Mouse (Mus musculus) stomach, embryonic 15.5 days (tissue): Measurements from ENCODE around the gene Fgd6. TPM values are rescaled to one million over a fixed set of nuclear protein-coding genes. Genes with fewer than 3 reads are reported as not detected.
A peak's percentile ranks its signal among the peaks of the same experiment; 100 is the strongest.

Experiments used
- ATAC-seq: fragments of 200-750 bp; cut with Nextera tagmentation; 2 replicates; pipeline ENCODE4 v1.8.0; 2017; ENCODE audit warnings: low read depth, moderate number of reproducible peaks, moderate TSS enrichment; ENCODE audit not compliant: insufficient read depth, low FRiP score
- H3K27ac ChIP-seq: fragments of 300-500 bp; sonication (generic); 2 replicates; pipeline ENCODE4 v1.5.1; 2015; ENCODE audit warnings: mild to moderate bottlenecking, inconsistent platforms
- H3K27me3 ChIP-seq: fragments of 300-500 bp; sonication (generic); replicated peaks from 2 replicates; pipeline ENCODE4 v1.6.1; 2015; ENCODE audit warnings: inconsistent platforms
- H3K36me3 ChIP-seq: fragments of 300-500 bp; sonication (generic); 2 replicates; pipeline ENCODE4 v1.6.1; 2015; ENCODE audit warnings: inconsistent platforms
- H3K4me1 ChIP-seq: fragments of 300-500 bp; sonication (generic); 2 replicates; pipeline ENCODE4 v1.6.1; 2015; ENCODE audit warnings: inconsistent platforms
- H3K4me2 ChIP-seq: fragments of 300-500 bp; sonication (generic); 2 replicates; pipeline ENCODE4 v1.6.1; 2015; ENCODE audit warnings: mild to moderate bottlenecking, inconsistent platforms
- H3K4me3 ChIP-seq: fragments of 300-500 bp; sonication (generic); replicated peaks from 2 replicates; pipeline ENCODE4 v1.5.1; 2015; ENCODE audit warnings: inconsistent platforms
- H3K9ac ChIP-seq: fragments of 300-500 bp; sonication (generic); 2 replicates; pipeline ENCODE4 v1.6.1; 2015; ENCODE audit warnings: inconsistent platforms
- H3K9me3 ChIP-seq: fragments of 300-500 bp; sonication (generic); 2 replicates; pipeline ENCODE4 v1.6.1; 2016; ENCODE audit warnings: inconsistent platforms
- whole genome bisulfite sequencing: fragments of 180-500 bp; shearing (Covaris S2); methylation state at CpG from one replicate; pipeline ENCODE4 v1.1.7; 2015; 5-methylcytosine and 5-hydroxymethylcytosine counted together
- polyA plus RNA-seq: library from polyadenylated mRNA; unstranded; fragments of >200 nt; fragmentation: Nextera tagmentation; extraction: Ambion mirVana; gene quantifications from 2 replicates; pipeline ENCODE4 v1.2.1, GENCODE M21; 2015

Gene Fgd6
- polyA plus RNA-seq, 1 experiment from 2014 or later, result 3.6 TPM

GRCm38 (mm10) chr10:94122595-94122994 lies 86.8 kb downstream of the Fgd6 start:
- Histone ChIP-seq H3K4me2 (no peak overlapping the region), H3K9ac (no peak overlapping the region), H3K4me1 (no peaks in the 10 kb centered on the region), H3K4me3 (no peak overlapping the region), H3K27ac (no peak overlapping the region), H3K27me3 (no peaks in the 10 kb centered on the region), H3K36me3 (no peaks in the 10 kb centered on the region), H3K9me3 (no peaks in the 10 kb centered on the region)
- 88% methylated on average over 7 of the region's 7 CpGs for WGBS
- no peak; the same call in 1 of the 2 replicates for ATAC-seq

GRCm38 (mm10) chr10:94123581-94123980 lies 87.8 kb downstream of the Fgd6 start:
- WGBS, result 93% methylated on average over 5 of the region's 5 CpGs
- H3K9me3 ChIP-seq, result no peaks in the 10 kb centered on the region

DNA sequence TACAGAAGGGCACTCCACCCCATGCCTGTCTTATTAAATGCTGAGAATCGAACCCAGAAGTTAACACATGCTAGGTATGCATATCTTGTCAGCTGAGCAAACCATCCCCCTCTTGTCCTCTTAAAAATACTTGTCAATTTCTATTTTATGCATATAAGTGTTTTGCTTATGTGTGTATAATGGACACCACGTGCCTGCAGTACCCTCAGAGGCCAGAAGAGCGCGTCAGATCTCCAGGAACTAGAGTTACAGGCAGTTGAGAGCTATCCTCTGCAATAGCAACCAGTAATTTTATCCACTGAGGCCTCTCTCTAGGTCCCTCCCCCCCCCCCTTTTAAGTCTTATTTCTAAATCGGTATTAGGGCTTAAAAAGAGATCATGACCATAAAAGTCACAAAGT lies 88.6 kb downstream of the Fgd6 start:
- H3K4me2 ChIP-seq, result no peak overlapping the region
- H3K27ac ChIP-seq, result no peak overlapping the region
- whole genome bisulfite sequencing, result 80% methylated on average over 5 of the region's 5 CpGs
- no peak for ATAC-seq
- no peaks in the 10 kb centered on the region for H3K36me3 ChIP-seq
- no peaks in the 10 kb centered on the region for H3K9me3 ChIP-seq
- H3K4me1 ChIP-seq, result peaks cover 10% of the 10 kb centered on the region
- H3K4me3 ChIP-seq, result no peak overlapping the region
- no peak overlapping the region for H3K9ac ChIP-seq
- H3K27me3 ChIP-seq, result no peaks in the 10 kb centered on the region

More at GRCm38 (mm10) chr10:94123581-94123980, 87.8 kb downstream of the Fgd6 start:
- peaks cover 4% of the 10 kb centered on the region; the same call in 1 of the 2 replicates for H3K4me1 ChIP-seq
- H3K36me3 ChIP-seq, result no peaks in the 10 kb centered on the region
- no peak overlapping the region for H3K27ac ChIP-seq
- ATAC-seq, result no peak
- no peaks in the 10 kb centered on the region for H3K27me3 ChIP-seq
- H3K9ac ChIP-seq, result no peak overlapping the region
- no peak overlapping the region for H3K4me3 ChIP-seq
- no peak overlapping the region for H3K4me2 ChIP-seq

GRCm38 (mm10) chr10:94129680-94130119 lies 93.9 kb downstream of the Fgd6 start:
- H3K36me3 ChIP-seq, result no peaks in the 10 kb centered on the region
- no peak overlapping the region for H3K9ac ChIP-seq
- 24% methylated on average over 9 of the region's 9 CpGs for WGBS
- ATAC-seq, result peak; percentile 57; the same call in 1 of the 2 replicates
- peaks cover 17% of the 10 kb centered on the region for H3K4me1 ChIP-seq
- H3K27me3 ChIP-seq, result no peaks in the 10 kb centered on the region
- H3K9me3 ChIP-seq, result no peaks in the 10 kb centered on the region
- H3K4me2 ChIP-seq, result no peak overlapping the region
- H3K27ac ChIP-seq, result peak overlapping the region; percentile 73
- H3K4me3 ChIP-seq, result no peak overlapping the region

DNA sequence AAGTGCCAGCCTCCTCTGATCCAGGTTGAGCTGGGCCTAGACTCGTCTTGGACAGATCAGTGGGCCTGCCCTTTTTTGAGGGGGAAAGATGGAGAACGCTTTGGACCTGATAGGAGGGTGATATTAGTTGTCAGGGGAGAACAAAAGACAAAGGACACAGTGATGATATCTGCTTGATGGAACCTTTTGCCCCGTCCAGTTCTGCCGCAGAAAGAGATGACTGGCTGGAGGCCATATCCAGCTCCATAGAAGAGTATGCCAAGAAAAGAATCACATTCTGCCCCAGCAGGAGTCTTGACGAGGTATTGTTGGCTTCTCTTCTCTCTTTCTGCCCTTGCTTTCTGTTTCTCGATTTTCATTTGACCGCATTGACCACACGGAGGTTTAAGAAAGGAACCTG lies 97.3 kb downstream of the Fgd6 start:
- Histone ChIP-seq H3K27ac (no peak overlapping the region), H3K9ac (no peak overlapping the region), H3K4me1 (peaks cover 16% of the 10 kb centered on the region), H3K4me3 (no peak overlapping the region), H3K36me3 (no peaks in the 10 kb centered on the region), H3K9me3 (no peaks in the 10 kb centered on the region), H3K4me2 (no peak overlapping the region), H3K27me3 (no peaks in the 10 kb centered on the region)
- ATAC-seq, result no peak
- 80% methylated on average over 8 of the region's 8 CpGs for WGBS

- no peaks in the 10 kb centered on the region for H3K27me3 ChIP-seq
- 86% methylated on average over 7 of the region's 7 CpGs for WGBS
- H3K27ac ChIP-seq, result no peak overlapping the region
- ATAC-seq, result no peak
- no peak overlapping the region for H3K4me2 ChIP-seq
- no peak overlapping the region for H3K9ac ChIP-seq
- H3K9me3 ChIP-seq, result no peaks in the 10 kb centered on the region
- H3K4me1 ChIP-seq, result peaks cover 12% of the 10 kb centered on the region; the same call in 1 of the 2 replicates
- H3K36me3 ChIP-seq, result no peaks in the 10 kb centered on the region
- H3K4me3 ChIP-seq, result no peak overlapping the region
Observed at GRCm38 (mm10) chr10:94133674-94134073, 97.9 kb downstream of the Fgd6 start.

- H3K4me3 ChIP-seq, result no peak overlapping the region
- H3K9me3 ChIP-seq, result no peaks in the 10 kb centered on the region
- 89% methylated on average over 12 of the region's 12 CpGs for WGBS
- H3K9ac ChIP-seq, result no peak overlapping the region
- ATAC-seq, result no peak
- no peaks in the 10 kb centered on the region for H3K36me3 ChIP-seq
- no peak overlapping the region for H3K27ac ChIP-seq
- H3K27me3 ChIP-seq, result no peaks in the 10 kb centered on the region
- no peak overlapping the region for H3K4me2 ChIP-seq
- 0 out of 2 replicates have a peak, but pooled peaks cover 6% of the 10 kb centered on the region for H3K4me1 ChIP-seq
Observed at GRCm38 (mm10) chr10:94134535-94135390, 99.0 kb downstream of the Fgd6 start.

GRCm38 (mm10) chr10:94138890-94139482 lies 103.2 kb downstream of the Fgd6 start:
- H3K4me1 ChIP-seq, result no peaks in the 10 kb centered on the region
- H3K4me3 ChIP-seq, result no peak overlapping the region
- no peaks in the 10 kb centered on the region for H3K27me3 ChIP-seq
- 89% methylated on average over 10 of the region's 10 CpGs for WGBS
- no peak overlapping the region for H3K9ac ChIP-seq
- H3K9me3 ChIP-seq, result no peaks in the 10 kb centered on the region
- H3K27ac ChIP-seq, result no peak overlapping the region
- H3K4me2 ChIP-seq, result no peak overlapping the region
- ATAC-seq, result no peak
- no peaks in the 10 kb centered on the region for H3K36me3 ChIP-seq

- no peak for ATAC-seq
- WGBS, result 81% methylated on average over 3 of the region's 3 CpGs
- H3K4me3 ChIP-seq, result no peak overlapping the region
Observed at GRCm38 (mm10) chr10:94140227-94140931, 104.6 kb downstream of the Fgd6 start.

DNA sequence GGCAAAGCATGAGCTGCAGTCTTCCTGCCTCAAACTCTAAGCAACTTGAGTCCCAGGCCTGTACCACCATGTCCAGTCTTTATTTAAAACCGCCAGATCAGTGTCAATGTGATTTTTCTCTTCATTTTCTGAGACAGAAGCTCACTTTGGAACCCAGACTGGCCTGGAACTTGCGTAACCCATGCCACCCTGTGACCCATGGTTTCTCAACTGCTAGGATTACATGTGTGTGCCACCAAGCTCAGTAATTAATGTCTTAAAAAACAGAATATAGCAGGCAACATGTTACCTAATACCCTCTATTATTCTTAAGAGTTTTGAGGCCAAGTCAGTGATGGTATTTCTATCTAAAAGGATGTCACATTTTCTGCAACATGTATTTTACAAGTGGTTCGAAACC lies 106.6 kb downstream of the Fgd6 start:
- Histone ChIP-seq H3K4me2 (no peak overlapping the region), H3K36me3 (no peaks in the 10 kb centered on the region), H3K27ac (no peak overlapping the region), H3K9ac (no peak overlapping the region), H3K27me3 (no peaks in the 10 kb centered on the region), H3K9me3 (no peaks in the 10 kb centered on the region), H3K4me3 (no peak overlapping the region), H3K4me1 (no peaks in the 10 kb centered on the region)
- no peak for ATAC-seq
- WGBS, result 90% methylated on average over 3 of the region's 3 CpGs

More at GRCm38 (mm10) chr10:94140227-94140931, 104.6 kb downstream of the Fgd6 start:
- Histone ChIP-seq H3K9me3 (no peaks in the 10 kb centered on the region), H3K9ac (no peak overlapping the region), H3K27me3 (no peaks in the 10 kb centered on the region), H3K27ac (no peak overlapping the region), H3K4me1 (no peaks in the 10 kb centered on the region), H3K36me3 (no peaks in the 10 kb centered on the region), H3K4me2 (no peak overlapping the region)

DNA sequence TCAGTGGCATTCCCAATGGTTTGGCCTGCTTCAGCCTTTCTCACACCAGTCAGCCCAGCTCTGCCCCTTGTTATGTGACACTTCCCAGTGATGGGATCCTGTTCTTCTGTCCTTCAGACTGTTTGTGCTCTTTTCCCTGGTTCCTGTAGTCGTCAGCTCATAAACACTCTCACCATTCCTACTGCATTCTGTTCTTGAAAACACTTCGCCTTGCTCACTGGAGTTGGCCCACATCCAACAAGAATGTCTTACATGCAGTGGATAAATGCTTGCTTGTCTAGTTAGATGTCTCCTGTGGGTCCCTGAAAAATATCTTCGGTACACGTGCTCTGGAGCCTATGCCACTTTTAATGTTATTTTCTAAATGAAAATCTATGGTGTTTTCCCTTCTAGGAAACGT lies 108.8 kb downstream of the Fgd6 start:
- H3K36me3 ChIP-seq, result no peaks in the 10 kb centered on the region
- no peak for ATAC-seq
- WGBS, result 48% methylated on average over 5 of the region's 5 CpGs
- peaks cover 6% of the 10 kb centered on the region; the same call in 1 of the 2 replicates for H3K4me1 ChIP-seq
- H3K27me3 ChIP-seq, result no peaks in the 10 kb centered on the region
- H3K4me2 ChIP-seq, result no peak overlapping the region
- H3K9me3 ChIP-seq, result no peaks in the 10 kb centered on the region
- no peak overlapping the region for H3K27ac ChIP-seq
- no peak overlapping the region for H3K4me3 ChIP-seq
- H3K9ac ChIP-seq, result no peak overlapping the region
